Mouse (Mus musculus) embryonic facial prominence, embryonic 14.5 days (tissue): ENCODE measurements at regions not wholly inside any gene's neighbourhood (a gene's known extent, or its start where the extent isn't known, plus 50 kb on each side); places are given as distances from the start of the nearest gene placed in this dataset.

Experiments used
- ATAC-seq: fragments of 200-750 bp; cut with Nextera tagmentation; 2 replicates; pipeline ENCODE4 v1.8.0; 2017; ENCODE audit warnings: low read depth, moderate number of reproducible peaks, moderate TSS enrichment
- DNase-seq: peaks from one replicate; pipeline ENCODE4 v3.0.0-alpha.2; 2015; ENCODE audit warnings: low spot score
- H3K27ac ChIP-seq: fragments of 300-500 bp; sonication (generic); replicated peaks from 2 replicates; pipeline ENCODE4 v1.5.1; 2014; ENCODE audit warnings: low read depth, mild to moderate bottlenecking, low read length, moderate library complexity
- H3K27me3 ChIP-seq: fragments of 300-500 bp; sonication (generic); replicated peaks from 2 replicates; pipeline ENCODE4 v1.6.1; 2014; ENCODE audit warnings: low read length; ENCODE audit not compliant: control insufficient read depth, insufficient read depth
- H3K36me3 ChIP-seq: fragments of 300-500 bp; sonication (generic); 2 replicates; pipeline ENCODE4 v1.6.1; 2014; ENCODE audit warnings: low read length, mixed read lengths; ENCODE audit not compliant: control insufficient read depth, insufficient read depth
- H3K4me1 ChIP-seq: fragments of 300-500 bp; sonication (generic); 2 replicates; pipeline ENCODE4 v1.6.1; 2014; ENCODE audit warnings: antibody characterized with exemption, low read length; ENCODE audit not compliant: control insufficient read depth, insufficient read depth
- H3K4me2 ChIP-seq: fragments of 300-500 bp; sonication (generic); 2 replicates; pipeline ENCODE4 v1.6.1; 2014; ENCODE audit warnings: low read depth, mild to moderate bottlenecking, low read length, moderate library complexity, mixed read lengths
- H3K4me3 ChIP-seq: fragments of 300-500 bp; sonication (generic); 2 replicates; pipeline ENCODE4 v1.5.1; 2014; ENCODE audit warnings: low read depth, mild to moderate bottlenecking, low read length
- H3K9ac ChIP-seq: fragments of 300-500 bp; sonication (generic); 2 replicates; pipeline ENCODE4 v1.6.1; 2014; ENCODE audit warnings: low read depth, mild to moderate bottlenecking, low read length, moderate library complexity, mixed read lengths
- H3K9me3 ChIP-seq: fragments of 300-500 bp; sonication (generic); 2 replicates; pipeline ENCODE4 v1.6.1; 2016; ENCODE audit warnings: low read length; ENCODE audit not compliant: control insufficient read depth
- WGBS: fragments of 180-500 bp; shearing (Covaris S2); extraction: QIAGEN DNeasy Blood & Tissue Kit; methylation state at CpG from one replicate; pipeline ENCODE4 v1.1.7; 2014; 5-methylcytosine and 5-hydroxymethylcytosine counted together

DNA sequence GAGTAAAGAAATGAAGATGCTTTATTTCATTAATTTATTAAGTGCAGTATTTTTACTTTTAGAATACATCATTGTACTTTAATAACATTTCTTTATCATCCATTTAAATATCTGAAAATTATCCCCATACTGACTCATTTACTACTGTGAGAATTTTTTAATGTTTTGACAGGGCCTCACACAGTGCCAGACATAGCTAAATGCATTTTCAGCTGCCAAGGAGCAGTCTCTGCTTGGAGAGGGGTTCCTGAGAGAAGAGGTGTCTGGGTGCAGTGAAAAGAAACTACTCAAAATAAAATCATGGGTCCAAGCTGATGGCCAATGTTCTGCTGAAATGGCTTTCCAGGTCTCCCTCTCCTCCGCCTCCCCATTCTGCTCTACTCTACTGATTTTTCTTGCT is 1116.3 kb upstream of the Ppp6c start:
- no peaks in the 10 kb centered on the region for H3K9me3 ChIP-seq
- ATAC-seq (no peak), DNase-seq (no peak)
- H3K4me3 ChIP-seq = no peak overlapping the region
- no peak overlapping the region for H3K4me2 ChIP-seq
- WGBS = 94% methylated on average over 1 of the region's 1 CpGs
- H3K9ac ChIP-seq = no peak overlapping the region
- H3K4me1 ChIP-seq = no peaks in the 10 kb centered on the region
- no peaks in the 10 kb centered on the region for H3K27me3 ChIP-seq
- no peaks in the 10 kb centered on the region for H3K36me3 ChIP-seq
- H3K27ac ChIP-seq = no peak overlapping the region

DNA sequence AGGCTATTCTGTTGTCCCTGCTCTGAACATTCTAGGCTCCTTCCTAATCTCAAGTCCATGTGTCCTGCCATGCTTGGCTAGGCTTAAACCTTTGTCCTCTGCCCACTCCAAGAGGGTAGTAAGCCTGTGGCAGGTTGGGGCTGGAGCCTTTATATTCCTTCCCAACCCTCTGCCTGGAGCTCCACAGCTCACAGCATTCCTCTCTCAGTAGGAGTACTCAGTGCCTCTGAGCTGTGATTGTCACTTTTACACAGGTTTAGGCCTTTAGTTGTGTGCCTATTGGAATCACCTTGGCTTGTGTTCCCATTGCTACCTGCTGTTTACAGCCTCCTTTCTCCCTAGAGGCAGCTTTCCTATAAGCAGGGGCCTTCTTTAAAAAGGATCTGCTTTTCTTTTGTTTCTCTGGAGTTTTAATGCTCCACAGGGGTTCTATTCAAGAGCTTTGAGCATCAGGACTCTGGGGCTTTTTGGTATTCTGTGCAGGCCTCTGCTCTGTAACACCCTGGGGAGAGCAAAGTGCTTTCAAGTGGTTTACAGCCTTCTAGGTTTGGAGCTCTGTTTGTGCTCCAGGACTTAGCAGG is 1106.1 kb upstream of the Ppp6c start:
- no peak overlapping the region for H3K9ac ChIP-seq
- no peaks in the 10 kb centered on the region for H3K36me3 ChIP-seq
- H3K4me1 ChIP-seq = no peaks in the 10 kb centered on the region
- no peak for ATAC-seq
- no peaks in the 10 kb centered on the region for H3K9me3 ChIP-seq
- no peaks in the 10 kb centered on the region for H3K27me3 ChIP-seq
- no peak overlapping the region for H3K4me2 ChIP-seq
- DNase-seq = peak; percentile 2
- no peak overlapping the region for H3K27ac ChIP-seq
- H3K4me3 ChIP-seq = no peak overlapping the region

DNA sequence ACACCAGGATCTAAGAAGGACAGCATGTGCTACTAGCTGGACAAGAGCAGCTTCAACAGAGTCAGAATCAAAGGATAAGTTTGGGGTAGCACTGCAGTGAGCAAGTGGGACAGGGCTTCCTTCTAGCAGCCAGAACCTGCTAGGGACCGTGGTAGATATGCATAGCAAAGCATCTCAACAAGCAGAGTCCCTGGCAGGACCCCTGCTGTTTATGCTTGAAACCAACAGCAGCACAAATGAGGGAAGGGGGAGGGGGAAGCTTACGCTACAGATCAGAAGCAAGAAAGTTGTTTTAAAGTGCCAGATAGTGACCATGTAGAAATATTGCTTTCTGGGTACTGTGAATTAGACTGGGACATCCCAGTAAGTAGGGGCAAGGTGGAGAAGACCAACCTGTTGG is 1095.3 kb upstream of the Ppp6c start:
- 42% methylated on average over 2 of the region's 2 CpGs for WGBS
- DNase-seq (no peak), ATAC-seq (no peak)
- no peaks in the 10 kb centered on the region for H3K36me3 ChIP-seq
- no peaks in the 10 kb centered on the region for H3K9me3 ChIP-seq
- no peaks in the 10 kb centered on the region for H3K27me3 ChIP-seq
- no peaks in the 10 kb centered on the region for H3K4me1 ChIP-seq
- no peak overlapping the region for H3K4me3 ChIP-seq
- H3K27ac ChIP-seq = no peak overlapping the region
- H3K9ac ChIP-seq = no peak overlapping the region
- no peak overlapping the region for H3K4me2 ChIP-seq

DNA sequence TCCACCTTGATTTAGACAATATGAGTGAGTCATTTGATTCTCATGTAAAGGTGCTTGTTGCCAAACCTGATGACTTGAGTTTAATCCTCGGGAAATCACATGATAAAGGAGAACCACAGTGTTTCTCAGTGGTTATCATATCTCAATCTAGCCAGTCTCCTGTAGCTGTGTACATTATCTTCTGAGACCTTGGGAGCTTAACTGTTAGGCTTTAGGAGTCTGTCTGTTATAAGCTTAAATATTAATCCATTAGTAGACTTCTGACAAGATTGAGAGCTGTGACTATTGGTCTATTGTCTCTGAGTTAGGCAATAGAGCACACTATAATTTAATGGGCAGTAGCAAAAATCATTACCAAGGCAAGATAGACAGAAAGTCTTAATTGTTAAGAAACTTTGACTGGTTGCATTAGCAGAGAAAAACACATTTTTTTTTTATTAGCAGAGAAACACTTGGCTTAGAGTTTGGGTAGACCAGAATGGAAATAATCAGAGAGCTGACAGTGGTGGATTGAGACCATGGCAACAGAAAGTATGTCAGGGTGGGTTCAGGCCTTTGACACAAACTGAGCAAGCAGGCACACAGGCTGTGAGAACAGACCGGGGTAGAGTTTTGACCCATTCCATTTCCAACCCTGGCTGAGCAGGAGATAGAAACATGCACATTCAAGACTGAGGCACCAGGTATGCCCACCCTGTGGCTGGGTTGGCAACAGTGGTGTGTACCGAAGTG is 1094.6 kb upstream of the Ppp6c start:
- DNase-seq (no peak), ATAC-seq (no peak)
- Histone ChIP-seq H3K4me2 (no peak overlapping the region), H3K36me3 (no peaks in the 10 kb centered on the region), H3K27me3 (no peaks in the 10 kb centered on the region), H3K4me3 (no peak overlapping the region), H3K9ac (no peak overlapping the region), H3K27ac (no peak overlapping the region), H3K9me3 (no peaks in the 10 kb centered on the region), H3K4me1 (no peaks in the 10 kb centered on the region)
- WGBS = 75% methylated on average over 3 of the region's 3 CpGs
